Mouse (Mus musculus): ENCODE measurements around the gene Wdr19. TPM values are rescaled to one million over a fixed set of nuclear protein-coding genes. Genes with fewer than 3 reads are reported as not detected.
"Not testable (repeated sequence)": the region's sequence is repeated elsewhere in the genome, so short reads cannot be mapped to it uniquely, and the experiment has no call there.

The Wdr19 gene
- total RNA-seq, 2 experiments from 2014 or later: 1.5 to 2.1 TPM

- ATAC-seq (replicated peaks; ENCODE audit: low FRiP score, low TSS enrichment, poor library complexity, severe bottlenecking): peak; percentile 60
Measured at GRCm38 (mm10) chr5:65287751-65288701, 88.5 kb downstream of the Wdr19 start.

- not testable (repeated sequence) for ATAC-seq (replicated peaks; ENCODE audit: low FRiP score, low TSS enrichment, poor library complexity, severe bottlenecking)
Measured at GRCm38 (mm10) chr5:65289009-65289408, 89.5 kb downstream of the Wdr19 start.

GRCm38 (mm10) chr5:65293627-65294026 lies 94.1 kb downstream of the Wdr19 start:
- ATAC-seq (replicated peaks; ENCODE audit: low FRiP score, low TSS enrichment, poor library complexity, severe bottlenecking): no peak

- no peak for ATAC-seq (replicated peaks; ENCODE audit: low FRiP score, low TSS enrichment, poor library complexity, severe bottlenecking)
Measured at GRCm38 (mm10) chr5:65294270-65294669, 94.8 kb downstream of the Wdr19 start.

GRCm38 (mm10) chr5:65298167-65298950 lies 98.9 kb downstream of the Wdr19 start:
- ATAC-seq (replicated peaks; ENCODE audit: low FRiP score, low TSS enrichment, poor library complexity, severe bottlenecking): peak; percentile 81

GRCm38 (mm10) chr5:65299623-65300022 lies 100.1 kb downstream of the Wdr19 start:
- ATAC-seq (replicated peaks; ENCODE audit: low FRiP score, low TSS enrichment, poor library complexity, severe bottlenecking): not testable (repeated sequence)

GRCm38 (mm10) chr5:65300121-65300520 lies 100.6 kb downstream of the Wdr19 start:
- ATAC-seq (replicated peaks; ENCODE audit: low FRiP score, low TSS enrichment, poor library complexity, severe bottlenecking): no peak

GRCm38 (mm10) chr5:65305516-65305915 lies 106.0 kb downstream of the Wdr19 start:
- ATAC-seq (replicated peaks; ENCODE audit: low FRiP score, low TSS enrichment, poor library complexity, severe bottlenecking): no peak

GRCm38 (mm10) chr5:65308208-65308607 lies 108.7 kb downstream of the Wdr19 start:
- no peak for ATAC-seq (replicated peaks; ENCODE audit: low FRiP score, low TSS enrichment, poor library complexity, severe bottlenecking)

- ATAC-seq (replicated peaks; ENCODE audit: low FRiP score, low TSS enrichment, poor library complexity, severe bottlenecking): no peak
Measured at GRCm38 (mm10) chr5:65308866-65309265, 109.4 kb downstream of the Wdr19 start.

Other genes with a start within 250 kb of the Wdr19 start
- gene Tlr6, start 239.6 kb upstream of the Wdr19 start, total RNA-seq (2014; fragmentation: Nextera tagmentation): 0.48 and 0.57 TPM in 2 replicates
- gene Tlr6, start 239.6 kb upstream of the Wdr19 start, total RNA-seq (2017): 0.52 and 1.2 TPM in 2 replicates
- 0.20 TPM in 1 of 2 replicates, not detected in the other for gene Fam114a1, start 229.6 kb upstream of the Wdr19 start, total RNA-seq (2014; fragmentation: Nextera tagmentation)
- 0.08 and 0.09 TPM in 2 replicates for gene Fam114a1, start 229.6 kb upstream of the Wdr19 start, total RNA-seq (2017)
- 1.5 and 3.1 TPM in 2 replicates for gene Tmem156, start 107.6 kb upstream of the Wdr19 start, total RNA-seq (2014; fragmentation: Nextera tagmentation)
- gene Tmem156, start 107.6 kb upstream of the Wdr19 start, total RNA-seq (2017): 2.3 and 3.6 TPM in 2 replicates
- 16.9 and 18.0 TPM in 2 replicates for gene Klhl5, start 92.2 kb upstream of the Wdr19 start, total RNA-seq (2014; fragmentation: Nextera tagmentation)
- gene Klhl5, start 92.2 kb upstream of the Wdr19 start, total RNA-seq (2017): 11.9 and 25.2 TPM in 2 replicates
- 67.0 and 94.1 TPM in 2 replicates for gene Rfc1, start 136.0 kb downstream of the Wdr19 start, total RNA-seq (2014; fragmentation: Nextera tagmentation)
- 105 and 140 TPM in 2 replicates for gene Rfc1, start 136.0 kb downstream of the Wdr19 start, total RNA-seq (2017)
- gene Klb, start 148.6 kb downstream of the Wdr19 start, total RNA-seq (2014; fragmentation: Nextera tagmentation): not detected in 2 replicates
- not detected in 2 replicates for gene Klb, start 148.6 kb downstream of the Wdr19 start, total RNA-seq (2017)
- 3,188 and 3,587 TPM in 2 replicates for gene Rpl9, start 191.7 kb downstream of the Wdr19 start, total RNA-seq (2014; fragmentation: Nextera tagmentation)
- 2,324 and 2,626 TPM in 2 replicates for gene Rpl9, start 191.7 kb downstream of the Wdr19 start, total RNA-seq (2017)
- 50.8 and 71.9 TPM in 2 replicates for gene Lias, start 191.8 kb downstream of the Wdr19 start, total RNA-seq (2014; fragmentation: Nextera tagmentation)
- gene Lias, start 191.8 kb downstream of the Wdr19 start, total RNA-seq (2017): 56.3 and 62.0 TPM in 2 replicates
- gene Ugdh, start 236.3 kb downstream of the Wdr19 start, total RNA-seq (2014; fragmentation: Nextera tagmentation): 12.1 and 14.1 TPM in 2 replicates
- gene Ugdh, start 236.3 kb downstream of the Wdr19 start, total RNA-seq (2017): 19.4 and 51.7 TPM in 2 replicates

Data from megakaryocyte-erythroid progenitor cell, adult 5-6 weeks (primary cell).